Mouse (Mus musculus) megakaryocyte, embryonic 14.5 days (primary cell): Measurements from ENCODE around the gene Gm17349. TPM values are rescaled to one million over a fixed set of nuclear protein-coding genes. Genes with fewer than 3 reads are reported as not detected.
A peak's percentile ranks its signal among the peaks of the same experiment; 100 is the strongest.
"Not testable (repeated sequence)": the region's sequence is repeated elsewhere in the genome, so short reads cannot be mapped to it uniquely, and the experiment has no call there.

Experiments
- H3K27me3 ChIP-seq: replicated peaks from 2 replicates; pipeline ENCODE3; 2012; ENCODE audit warnings: inconsistent platforms
- H3K36me3 ChIP-seq: replicated peaks from 2 replicates; pipeline ENCODE3; 2012; ENCODE audit warnings: low read length, inconsistent platforms, mixed read lengths
- H3K4me1 ChIP-seq: 2 replicates; pipeline ENCODE4 v1.6.1; 2012; ENCODE audit warnings: inconsistent platforms
- H3K4me3 ChIP-seq: replicated peaks from 2 replicates; pipeline ENCODE3; 2012; ENCODE audit warnings: moderate library complexity, mild to moderate bottlenecking, inconsistent platforms
- H3K9me3 ChIP-seq: 2 replicates; pipeline ENCODE4 v1.6.1; 2012; ENCODE audit warnings: inconsistent platforms
- FLI1 ChIP-seq: IDR thresholded peaks from 2 replicates; pipeline ENCODE4 v1.6.1; 2012; ENCODE audit warnings: low read length, inconsistent platforms, mixed read lengths
- GATA1 ChIP-seq: IDR thresholded peaks from 3 replicates; pipeline ENCODE4 v1.6.1; 2012; ENCODE audit warnings: mixed read lengths, low read length, inconsistent platforms, borderline replicate concordance
- polyA plus RNA-seq: library from polyadenylated mRNA; stranded (reverse); fragments of >175 nt; gene quantifications from 2 replicates; pipeline ENCODE4 v1.2.3, GENCODE M21; 2012; ENCODE audit warnings: low replicate concordance; ENCODE audit not compliant: insufficient read depth

Gm17349 gene
- polyA plus RNA-seq, 1 experiment: not detected

GRCm38 (mm10) chr15:99712666-99713559, 7.6 kb upstream of the Gm17349 start:
- Histone ChIP-seq H3K36me3 (peaks cover 65% of the 10 kb centered on the region), H3K4me3 (no peak overlapping the region), H3K4me1 (peaks cover 34% of the 10 kb centered on the region), H3K9me3 (no peaks in the 10 kb centered on the region), H3K27me3 (peaks cover 11% of the 10 kb centered on the region)
- TF ChIP-seq FLI1 (no peak), GATA1 (no peak)

GRCm38 (mm10) chr15:99711491-99711890, 6.2 kb upstream of the Gm17349 start:
- peaks cover 21% of the 10 kb centered on the region for H3K4me1 ChIP-seq
- H3K9me3 ChIP-seq: no peaks in the 10 kb centered on the region
- no peak overlapping the region for H3K4me3 ChIP-seq
- H3K27me3 ChIP-seq: no peaks in the 10 kb centered on the region
- peaks cover 76% of the 10 kb centered on the region for H3K36me3 ChIP-seq
- TF ChIP-seq FLI1: no peak
- no peak for TF ChIP-seq GATA1

DNA sequence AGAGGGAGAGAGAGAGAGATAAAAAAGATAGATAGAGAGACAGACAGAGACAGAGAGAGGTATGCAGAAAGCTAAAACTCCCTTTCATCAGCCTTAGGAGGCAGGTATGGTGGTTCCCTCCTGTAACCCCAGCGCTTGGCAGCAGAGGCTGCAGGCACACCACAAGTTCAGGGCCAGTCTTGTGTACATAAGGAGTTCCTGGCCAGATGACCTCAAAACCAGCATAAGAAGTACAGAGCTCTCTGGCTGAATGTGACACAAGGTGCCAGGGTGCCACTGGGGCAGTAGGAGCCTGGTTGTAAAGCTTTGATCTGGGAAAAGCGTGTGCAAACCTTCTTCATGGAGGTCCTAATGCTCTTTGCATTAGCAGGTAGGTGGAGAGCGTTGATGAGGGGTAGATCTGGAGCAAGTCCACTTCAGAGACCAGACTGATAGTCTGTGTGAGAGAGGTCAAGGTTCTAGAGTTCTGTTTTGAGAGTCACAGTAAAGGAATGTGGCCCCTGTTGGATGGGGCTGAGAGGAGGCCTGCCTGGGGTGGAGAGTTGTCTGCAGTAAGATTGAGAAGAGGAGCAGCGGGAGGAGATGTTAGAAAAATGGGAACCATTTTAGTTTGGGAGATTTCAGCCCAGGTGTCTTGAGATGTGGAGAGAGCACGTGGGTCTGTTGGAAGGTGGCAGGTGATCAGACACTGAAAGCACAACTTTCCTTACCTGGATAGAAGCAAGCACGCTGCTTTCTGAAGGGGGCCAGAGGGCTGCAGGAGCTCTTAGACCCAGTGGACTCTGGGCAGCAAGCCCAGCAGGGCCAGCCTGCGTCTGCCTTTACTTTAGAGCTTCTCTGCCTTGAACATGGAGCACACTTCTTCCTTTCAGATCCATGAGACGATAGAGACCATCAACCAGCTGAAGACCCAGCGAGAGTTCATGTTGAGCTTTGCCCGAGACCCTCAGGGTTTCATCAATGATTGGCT, 5.2 kb upstream of the Gm17349 start:
- Histone ChIP-seq H3K4me1 (peaks cover 13% of the 10 kb centered on the region), H3K36me3 (peaks cover 83% of the 10 kb centered on the region), H3K27me3 (no peaks in the 10 kb centered on the region), H3K4me3 (no peak overlapping the region), H3K9me3 (no peaks in the 10 kb centered on the region)
- TF ChIP-seq FLI1 (no peak), GATA1 (no peak)

GRCm38 (mm10) chr15:99708176-99708575, 2.9 kb upstream of the Gm17349 start:
- peaks cover 89% of the 10 kb centered on the region for H3K36me3 ChIP-seq
- H3K4me3 ChIP-seq: no peak overlapping the region
- H3K4me1 ChIP-seq: peaks cover 16% of the 10 kb centered on the region
- TF ChIP-seq GATA1 (no peak), FLI1 (no peak)
- H3K9me3 ChIP-seq: no peaks in the 10 kb centered on the region
- H3K27me3 ChIP-seq: no peaks in the 10 kb centered on the region

DNA sequence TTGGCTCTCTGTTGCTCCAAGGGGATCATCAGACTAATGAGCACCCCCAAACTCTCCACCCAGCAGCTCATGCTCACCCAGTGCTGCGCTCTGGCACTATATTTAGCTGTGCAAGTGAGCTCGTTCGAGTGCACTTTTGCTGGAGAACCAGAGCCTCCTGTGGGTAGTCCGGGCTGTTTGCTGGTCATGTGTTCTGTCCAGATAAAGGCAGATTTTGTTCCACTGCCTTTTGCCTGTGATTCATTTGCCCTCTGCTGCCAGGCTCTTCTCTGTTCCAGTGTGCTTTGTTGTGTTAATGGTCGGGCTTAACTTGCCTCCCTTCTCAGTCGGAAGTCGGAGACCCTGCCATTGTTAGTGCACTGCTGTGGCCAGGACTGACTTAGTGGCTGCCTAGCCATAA, 409 bp downstream of the Gm17349 start:
- TF ChIP-seq GATA1 (no peak), FLI1 (no peak)
- Histone ChIP-seq H3K4me3 (no peak overlapping the region), H3K36me3 (peaks cover 56% of the 10 kb centered on the region), H3K4me1 (peaks cover 41% of the 10 kb centered on the region), H3K9me3 (no peaks in the 10 kb centered on the region), H3K27me3 (peaks cover 4% of the 10 kb centered on the region)

DNA sequence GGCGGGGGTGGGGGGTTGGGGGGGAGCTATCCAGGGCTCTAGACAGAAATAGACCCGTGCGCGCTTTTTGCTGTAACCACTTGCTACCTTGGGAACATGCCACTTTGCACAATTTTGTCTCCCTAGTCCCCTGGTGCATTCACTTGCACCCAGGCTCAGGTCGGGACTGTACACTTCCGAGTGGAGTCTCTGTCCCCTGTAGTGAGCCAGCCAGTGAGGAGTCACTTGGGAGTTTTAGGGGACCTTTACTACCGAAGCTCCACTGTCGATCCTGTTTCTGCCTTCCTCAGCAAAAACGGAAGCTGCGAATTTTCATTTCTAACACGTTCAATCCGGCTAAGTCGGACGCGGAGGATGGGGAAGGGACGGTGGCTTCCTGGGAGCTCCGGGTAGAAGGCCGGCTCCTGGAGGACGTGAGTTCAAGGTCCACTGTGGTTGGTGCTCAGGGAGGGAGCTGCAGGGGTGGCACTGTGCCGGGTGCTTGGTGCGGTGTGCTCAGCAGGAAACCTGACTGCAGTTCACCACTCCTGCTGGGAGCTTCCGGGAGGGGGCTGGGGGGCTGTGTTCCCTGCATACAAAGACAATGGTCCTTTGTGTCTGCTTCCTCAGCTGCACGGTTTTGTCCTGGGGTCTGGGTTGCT, 1.1 kb downstream of the Gm17349 start:
- TF ChIP-seq GATA1 (no peak), FLI1 (no peak)
- Histone ChIP-seq H3K4me1 (peaks cover 41% of the 10 kb centered on the region), H3K9me3 (no peaks in the 10 kb centered on the region), H3K4me3 (no peak overlapping the region), H3K27me3 (peaks cover 9% of the 10 kb centered on the region), H3K36me3 (peaks cover 49% of the 10 kb centered on the region)

DNA sequence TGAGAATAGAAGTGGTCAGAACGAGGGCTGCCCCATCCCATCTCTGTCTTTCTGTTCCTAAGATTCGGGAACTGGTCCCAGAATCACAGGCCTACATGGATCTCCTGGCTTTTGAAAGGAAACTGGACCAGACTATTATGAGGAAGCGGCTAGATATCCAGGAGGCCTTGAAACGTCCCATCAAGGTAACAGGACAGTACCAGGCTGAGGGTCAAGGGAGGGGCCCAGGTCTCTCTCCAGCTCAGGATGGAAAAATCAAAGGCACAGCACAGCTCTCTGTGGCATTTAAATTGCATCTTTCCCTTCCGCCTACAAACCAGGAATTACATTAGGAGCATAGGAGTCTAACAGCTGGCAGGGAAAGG, 1.6 kb downstream of the Gm17349 start:
- H3K9me3 ChIP-seq: no peaks in the 10 kb centered on the region
- TF ChIP-seq GATA1: no peak
- TF ChIP-seq FLI1: no peak
- H3K4me1 ChIP-seq: peaks cover 44% of the 10 kb centered on the region
- peaks cover 44% of the 10 kb centered on the region for H3K36me3 ChIP-seq
- peaks cover 13% of the 10 kb centered on the region for H3K27me3 ChIP-seq
- no peak overlapping the region for H3K4me3 ChIP-seq

DNA sequence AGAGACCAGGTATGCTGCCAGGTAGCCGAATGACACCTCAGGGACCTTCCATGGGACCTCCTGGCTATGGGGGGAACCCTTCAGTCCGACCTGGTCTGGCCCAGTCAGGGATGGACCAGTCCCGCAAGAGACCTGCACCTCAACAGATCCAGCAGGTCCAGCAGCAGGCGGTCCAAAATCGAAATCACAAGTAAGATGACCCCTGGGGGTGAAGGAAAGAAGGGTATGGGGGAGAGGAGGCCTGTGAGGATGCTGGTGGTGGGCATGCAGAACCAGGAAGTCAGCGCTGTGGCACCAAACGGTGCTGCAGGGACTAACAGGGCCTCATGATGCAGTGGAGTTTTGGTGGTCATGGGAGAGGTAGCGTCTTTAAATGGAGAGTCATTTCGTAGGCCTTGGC, 2.2 kb downstream of the Gm17349 start:
- Histone ChIP-seq H3K4me3 (peak overlapping the region; percentile 95), H3K9me3 (no peaks in the 10 kb centered on the region), H3K4me1 (peaks cover 46% of the 10 kb centered on the region), H3K36me3 (peaks cover 38% of the 10 kb centered on the region), H3K27me3 (peaks cover 17% of the 10 kb centered on the region)
- TF ChIP-seq GATA1: no peak
- TF ChIP-seq FLI1: no peak

- Histone ChIP-seq H3K9me3 (no peaks in the 10 kb centered on the region), H3K36me3 (peaks cover 31% of the 10 kb centered on the region), H3K4me1 (peaks cover 46% of the 10 kb centered on the region), H3K4me3 (peak within 1 kb of the TSS; percentile 95), H3K27me3 (peaks cover 25% of the 10 kb centered on the region)
- TF ChIP-seq FLI1 (no peak), GATA1 (no peak)
Measured at GRCm38 (mm10) chr15:99701999-99702900, 3.0 kb downstream of the Gm17349 start, which contains the start of gene Smarcd1. Gene Smarcd1, plus strand, starts transcription at chr15:99702129.

DNA sequence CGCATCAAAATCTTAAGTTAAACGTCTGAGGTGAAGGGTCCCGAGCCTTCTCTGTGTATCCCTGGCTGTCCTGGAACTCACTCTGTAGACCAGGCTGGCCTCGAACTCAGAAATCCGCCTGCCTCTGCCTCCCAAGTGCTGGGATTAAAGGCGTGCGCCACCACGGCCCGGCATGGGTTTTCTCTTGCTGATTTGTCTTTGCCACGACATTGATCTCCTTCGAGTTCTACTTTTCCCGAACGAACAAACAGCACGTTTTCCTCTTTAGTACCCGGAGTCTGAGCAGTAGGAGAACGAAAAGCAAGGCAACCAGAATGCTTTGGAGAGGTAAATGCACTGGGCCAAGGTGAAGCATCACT, 3.7 kb downstream of the Gm17349 start:
- H3K36me3 ChIP-seq: peaks cover 27% of the 10 kb centered on the region

More for the DNA sequence above, 3.7 kb downstream of the Gm17349 start:
- not testable (repeated sequence) for H3K9me3 ChIP-seq
- peak overlapping the region; percentile 95 for H3K4me3 ChIP-seq
- H3K4me1 ChIP-seq: peaks cover 46% of the 10 kb centered on the region
- H3K27me3 ChIP-seq: peaks cover 31% of the 10 kb centered on the region
